Mouse (Mus musculus) heart, postnatal 10 days (tissue): ENCODE measurements around the gene Prkag2. TPM values are rescaled to one million over a fixed set of nuclear protein-coding genes. Genes with fewer than 3 reads are reported as not detected.
"Not testable (repeated sequence)": the region's sequence is repeated elsewhere in the genome, so short reads cannot be mapped to it uniquely, and the experiment has no call there.

Source experiments
- DNase-seq, 2 experiments: peaks; one replicate each; pipeline ENCODE4 v3.0.0; 2021
- intact Hi-C: fragments of 180-260 bp; cut with DNase I; formaldehyde crosslinking; loops from one replicate; pipeline ENCODE4 v1.15.1; 2025
- total RNA-seq, 2 experiments: library from RNA; stranded (reverse); gene quantifications; 2 replicates each; pipeline ENCODE4 v1.2.3; 2021

The Prkag2 gene
- total RNA-seq, 2 experiments from 2014 or later: 82.5 to 85.2 TPM

GRCm38 (mm10) chr5:24892461-24892860 is 208.0 kb downstream of the Prkag2 start:
- DNase-seq: no peak
- intact Hi-C loops: no loop called here

GRCm38 (mm10) chr5:24889860-24890259 is 210.6 kb downstream of the Prkag2 start:
- DNase-seq: peak in 1 of 2 experiments; percentile 41
- intact Hi-C loops: no loop called here

GRCm38 (mm10) chr5:24888874-24889591 is 211.4 kb downstream of the Prkag2 start:
- intact Hi-C loops: no loop called here
- DNase-seq: no peak

- intact Hi-C loops: no loop called here
Observed at GRCm38 (mm10) chr5:24887271-24887670, 213.2 kb downstream of the Prkag2 start.

GRCm38 (mm10) chr5:24878713-24879112 is 221.7 kb downstream of the Prkag2 start:
- intact Hi-C loops: no loop called here
- no peak for DNase-seq

More at GRCm38 (mm10) chr5:24887271-24887670, 213.2 kb downstream of the Prkag2 start:
- DNase-seq: no peak

GRCm38 (mm10) chr5:24877836-24878624 is 222.4 kb downstream of the Prkag2 start:
- intact Hi-C loops: no loop called here
- peak; percentile 53 to 64 for DNase-seq

GRCm38 (mm10) chr5:24876653-24877052 is 223.8 kb downstream of the Prkag2 start:
- intact Hi-C loops: no loop called here
- DNase-seq: no peak

- intact Hi-C loops: no loop called here
- no peak for DNase-seq
Observed at GRCm38 (mm10) chr5:24874111-24874510, 226.3 kb downstream of the Prkag2 start.

GRCm38 (mm10) chr5:24873221-24873620 is 227.2 kb downstream of the Prkag2 start:
- intact Hi-C loops: no loop called here
- DNase-seq: no peak

GRCm38 (mm10) chr5:24871276-24871675 is 229.2 kb downstream of the Prkag2 start:
- intact Hi-C loops: no loop called here

GRCm38 (mm10) chr5:24869796-24870289 is 230.6 kb downstream of the Prkag2 start:
- DNase-seq: no peak
- intact Hi-C loops: no loop called here

More at GRCm38 (mm10) chr5:24871276-24871675, 229.2 kb downstream of the Prkag2 start:
- peak in 1 of 2 experiments; percentile 31 for DNase-seq

- no peak for DNase-seq
- intact Hi-C loops: no loop called here
Observed at GRCm38 (mm10) chr5:24863804-24864203, 236.6 kb downstream of the Prkag2 start.

- intact Hi-C loops: no loop called here
- DNase-seq: peak in 1 of 2 experiments; percentile 29
Observed at GRCm38 (mm10) chr5:24861449-24861930, 239.0 kb downstream of the Prkag2 start.

- intact Hi-C loops: no loop called here
Observed at GRCm38 (mm10) chr5:24860635-24861448, 239.6 kb downstream of the Prkag2 start.

GRCm38 (mm10) chr5:24859771-24860540 is 240.5 kb downstream of the Prkag2 start:
- DNase-seq: no peak

More at GRCm38 (mm10) chr5:24860635-24861448, 239.6 kb downstream of the Prkag2 start:
- peak; percentile 74 to 75 for DNase-seq

GRCm38 (mm10) chr5:24854827-24855600 is 245.4 kb downstream of the Prkag2 start:
- DNase-seq: no peak
- intact Hi-C loops: no loop called here

More at GRCm38 (mm10) chr5:24859771-24860540, 240.5 kb downstream of the Prkag2 start:
- intact Hi-C loops: no loop called here

- no peak for DNase-seq
- intact Hi-C loops: no loop called here
Observed at GRCm38 (mm10) chr5:24854256-24854655, 246.2 kb downstream of the Prkag2 start.

- DNase-seq, intact Hi-C loops: not testable (repeated sequence)
Observed at GRCm38 (mm10) chr5:24848261-24848660, 252.2 kb downstream of the Prkag2 start.

GRCm38 (mm10) chr5:24843841-24844240 is 256.6 kb downstream of the Prkag2 start:
- intact Hi-C loops: loop anchor here (5.0 kb wide), 1 partner anchor 157 kb away; the partner anchor contains the start of gene Nub1

More at GRCm38 (mm10) chr5:24843841-24844240, 256.6 kb downstream of the Prkag2 start:
- no peak for DNase-seq
